Mouse (Mus musculus) MEL (cell line): ENCODE results near the gene Arl2bp. TPM values are rescaled to one million over a fixed set of nuclear protein-coding genes. Genes with fewer than 3 reads are reported as not detected.

Experiments used
- DNase-seq: peaks from one replicate; pipeline ENCODE4 v3.0.0; 2011; ENCODE audit warnings: low read depth, low spot score
- H3K27ac ChIP-seq: 2 replicates; pipeline ENCODE4 v1.5.1; 2012; ENCODE audit warnings: low read depth, mild to moderate bottlenecking, control low read depth, low read length, moderate library complexity; ENCODE audit not compliant: control insufficient read depth
- H3K27me3 ChIP-seq, 2 experiments: fragments of 150-350 bp in 1 of 2; sonication (generic) in 1 of 2; 2 replicates each; pipeline ENCODE4 v1.6.1; 2012; ENCODE audit warnings: low read length in 2 of 2, mild to moderate bottlenecking in 2 of 2, improper control_type of control experiment in 1 of 2, moderate library complexity in 1 of 2; ENCODE audit not compliant: insufficient read depth in 2 of 2, control insufficient read depth in 1 of 2
- H3K36me3 ChIP-seq, 2 experiments: 2 replicates each; pipeline ENCODE4 v1.6.1; 2012 to 2014; ENCODE audit warnings: low read length in 2 of 2, improper control_type of control experiment in 1 of 2, inconsistent platforms in 1 of 2, mild to moderate bottlenecking in 1 of 2; ENCODE audit not compliant: insufficient read depth in 2 of 2, control insufficient read depth in 1 of 2
- H3K4me1 ChIP-seq, 2 experiments: fragments of 150-350 bp in 1 of 2; sonication (generic) in 1 of 2; 2 replicates each; pipeline ENCODE4 v1.6.1; 2012; ENCODE audit warnings: low read length in 2 of 2, improper control_type of control experiment in 1 of 2, mild to moderate bottlenecking in 1 of 2; ENCODE audit not compliant: insufficient read depth in 2 of 2, control insufficient read depth in 1 of 2
- H3K4me3 ChIP-seq, 2 experiments: fragments of 150-350 bp in 1 of 2; sonication (generic) in 1 of 2; 2 replicates each; pipeline ENCODE4 v1.5.1; 2012; ENCODE audit warnings: low read depth in 2 of 2, low read length in 2 of 2, mild to moderate bottlenecking in 2 of 2, moderate library complexity in 2 of 2, control low read depth in 1 of 2, improper control_type of control experiment in 1 of 2; ENCODE audit not compliant: control insufficient read depth in 1 of 2, insufficient read depth in 1 of 2
- H3K79me2 ChIP-seq: 2 replicates; pipeline ENCODE4 v1.6.1; 2012; ENCODE audit warnings: mild to moderate bottlenecking, low read length, moderate library complexity; ENCODE audit not compliant: control insufficient read depth, poor library complexity, insufficient read depth
- H3K9ac ChIP-seq: 2 replicates; pipeline ENCODE4 v1.6.1; 2012; ENCODE audit warnings: low read depth, mild to moderate bottlenecking, control low read depth, low read length, moderate library complexity; ENCODE audit not compliant: control insufficient read depth, poor library complexity, severe bottlenecking
- H3K9me3 ChIP-seq: fragments of 150-350 bp; sonication (generic); replicated peaks from 2 replicates; pipeline ENCODE4 v1.6.1; 2012; ENCODE audit warnings: mild to moderate bottlenecking, low read length, improper control_type of control experiment, moderate library complexity; ENCODE audit not compliant: insufficient read depth
- BHLHE40 ChIP-seq: IDR thresholded peaks from 2 replicates; pipeline ENCODE4 v1.6.1; 2012; ENCODE audit warnings: low read depth, mild to moderate bottlenecking, inconsistent platforms, low read length, improper control_type of control experiment, borderline replicate concordance
- CTCF ChIP-seq, 3 experiments: IDR thresholded peaks in 2 of 3; conservative IDR thresholded peaks in 1 of 3; 2 replicates each; pipeline ENCODE4 v1.5.1; 2011 to 2012; ENCODE audit warnings: low read length in 3 of 3, low read depth in 2 of 3, mild to moderate bottlenecking in 2 of 3, improper control_type of control experiment in 1 of 3, inconsistent platforms in 1 of 3, mixed read lengths in 1 of 3, moderate library complexity in 1 of 3; ENCODE audit not compliant: control insufficient read depth in 1 of 3, insufficient read depth in 1 of 3, poor library complexity in 1 of 3, severe bottlenecking in 1 of 3
- ELF1 ChIP-seq: IDR thresholded peaks from 2 replicates; pipeline ENCODE4 v1.6.1; 2014; ENCODE audit warnings: low read depth, mild to moderate bottlenecking, inconsistent platforms, low read length, improper control_type of control experiment, moderate library complexity
- EP300 ChIP-seq, 2 experiments: IDR thresholded peaks; 2 replicates each; pipeline ENCODE4 v1.6.1; 2011; ENCODE audit warnings: improper control_type of control experiment in 2 of 2, low read length in 2 of 2, low read depth in 1 of 2, mild to moderate bottlenecking in 1 of 2
- ETS1 ChIP-seq: IDR thresholded peaks from 2 replicates; pipeline ENCODE4 v1.6.1; 2012; ENCODE audit warnings: low read depth, mild to moderate bottlenecking, inconsistent platforms, low read length, improper control_type of control experiment, moderate library complexity
- GABPA ChIP-seq: IDR thresholded peaks from 2 replicates; pipeline ENCODE4 v1.6.1; 2012; ENCODE audit warnings: low read depth, mild to moderate bottlenecking, inconsistent platforms, low read length, improper control_type of control experiment, moderate library complexity
- GATA1 ChIP-seq: IDR thresholded peaks from 2 replicates; pipeline ENCODE4 v1.6.1; 2011; ENCODE audit warnings: low read depth, low read length, improper control_type of control experiment
- HCFC1 ChIP-seq: IDR thresholded peaks from 2 replicates; pipeline ENCODE4 v1.6.1; 2012; ENCODE audit warnings: low read depth, mild to moderate bottlenecking, inconsistent platforms, low read length, improper control_type of control experiment, moderate library complexity
- JUND ChIP-seq: IDR thresholded peaks from 2 replicates; pipeline ENCODE4 v1.6.1; 2011; ENCODE audit warnings: low read depth, mild to moderate bottlenecking, improper control_type of control experiment, low read length
- MAFK ChIP-seq: IDR thresholded peaks from 2 replicates; pipeline ENCODE4 v1.6.1; 2011; ENCODE audit warnings: low read depth, mild to moderate bottlenecking, low read length, improper control_type of control experiment, borderline replicate concordance
- NRF1 ChIP-seq: IDR thresholded peaks from 2 replicates; pipeline ENCODE4 v1.6.1; 2014; ENCODE audit warnings: low read depth, mild to moderate bottlenecking, inconsistent platforms, low read length, improper control_type of control experiment, moderate library complexity; ENCODE audit not compliant: poor library complexity, insufficient read depth, severe bottlenecking
- POLR2AphosphoS5 ChIP-seq: IDR thresholded peaks from 2 replicates; pipeline ENCODE4 v1.6.1; 2012; ENCODE audit warnings: low read depth, borderline replicate concordance, mild to moderate bottlenecking, inconsistent platforms, low read length, moderate library complexity, mixed read lengths
- SIN3A ChIP-seq: IDR thresholded peaks from 2 replicates; pipeline ENCODE4 v1.6.1; 2012; ENCODE audit warnings: low read length, improper control_type of control experiment, inconsistent platforms
- SMC3 ChIP-seq: IDR thresholded peaks from 2 replicates; pipeline ENCODE4 v1.6.1; 2011; ENCODE audit warnings: low read depth, low read length, improper control_type of control experiment
- TBP ChIP-seq: IDR thresholded peaks from 2 replicates; pipeline ENCODE4 v1.8.0; 2011; ENCODE audit warnings: low read depth, low read length, improper control_type of control experiment
- UBTF ChIP-seq: IDR thresholded peaks from 2 replicates; pipeline ENCODE4 v1.6.1; 2012; ENCODE audit warnings: low read depth, mild to moderate bottlenecking, inconsistent platforms, low read length, improper control_type of control experiment, moderate library complexity, borderline replicate concordance; ENCODE audit not compliant: insufficient read depth
- USF1 ChIP-seq: IDR thresholded peaks from 2 replicates; pipeline ENCODE4 v1.6.1; 2014; ENCODE audit warnings: low read depth, mild to moderate bottlenecking, inconsistent platforms, low read length, improper control_type of control experiment, moderate library complexity
- ZC3H11A ChIP-seq: IDR thresholded peaks from 2 replicates; pipeline ENCODE4 v1.6.1; 2012; ENCODE audit warnings: low read depth, mild to moderate bottlenecking, inconsistent platforms, low read length, improper control_type of control experiment
- ZNF384 ChIP-seq: IDR thresholded peaks from 2 replicates; pipeline ENCODE4 v1.6.1; 2012; ENCODE audit warnings: low read depth, mild to moderate bottlenecking, inconsistent platforms, low read length, improper control_type of control experiment
- polyA plus RNA-seq, 2 experiments: library from polyadenylated mRNA; stranded (reverse) in 1 of 2; unstranded in 1 of 2; fragments of >175 nt in 1 of 2; fragments of >200 nt in 1 of 2; gene quantifications; 2 replicates each; pipeline versions ENCODE4 v1.2.1 to v1.2.4; 2012; ENCODE audit warnings: low replicate concordance in 2 of 2, low read depth in 1 of 2; ENCODE audit not compliant: insufficient read length in 2 of 2, insufficient read depth in 1 of 2, missing spikeins in 1 of 2
- total RNA-seq: library from RNA; depleted of rRNA; stranded (reverse); fragments of 300-350 nt; gene quantifications from 2 replicates; pipeline ENCODE4 v1.2.3, GENCODE M21; 2012

Arl2bp gene
- total and polyA plus RNA-seq, 3 experiments: 43.8 to 515 (median 96.1) TPM

DNA sequence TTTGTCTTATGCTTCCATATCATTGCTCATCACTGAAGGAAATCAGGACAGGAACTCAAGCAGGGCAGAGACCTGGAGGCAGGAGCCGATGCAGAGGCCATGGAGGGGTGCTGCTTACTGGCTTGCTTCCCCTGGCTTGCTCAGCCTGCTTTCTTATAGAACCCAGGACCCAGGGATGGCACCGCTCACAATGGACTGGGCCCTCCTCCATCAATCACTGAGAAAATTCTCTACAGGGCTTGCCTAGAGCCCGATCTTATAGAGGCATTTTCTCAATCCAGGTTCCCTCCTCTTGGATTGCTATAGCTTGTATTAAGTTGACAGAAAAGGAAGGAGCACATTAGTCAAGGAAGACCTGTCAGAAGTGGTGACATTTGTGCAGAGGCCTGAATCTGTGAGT, 30.2 kb downstream of the Arl2bp start:
- H3K9ac ChIP-seq: no peak overlapping the region
- no peak overlapping the region for H3K27ac ChIP-seq
- no peaks in the 10 kb centered on the region for H3K79me2 ChIP-seq
- no peaks in the 10 kb centered on the region for H3K36me3 ChIP-seq
- no peaks in the 10 kb centered on the region for H3K9me3 ChIP-seq
- H3K27me3 ChIP-seq: peaks cover 0 to 3% of the 10 kb centered on the region in 2 experiments; a peak in 3 of 4 replicates
- TF ChIP-seq GATA1 (no peak), EP300 (IDR thresholded peaks at IDR 0.05; ENCODE audit: low read depth in 1 of 2, low read length in 2 of 2) (no peak)
- H3K4me1 ChIP-seq: no peaks in the 10 kb centered on the region
- no peak for DNase-seq
- no peak overlapping the region for H3K4me3 ChIP-seq

DNA sequence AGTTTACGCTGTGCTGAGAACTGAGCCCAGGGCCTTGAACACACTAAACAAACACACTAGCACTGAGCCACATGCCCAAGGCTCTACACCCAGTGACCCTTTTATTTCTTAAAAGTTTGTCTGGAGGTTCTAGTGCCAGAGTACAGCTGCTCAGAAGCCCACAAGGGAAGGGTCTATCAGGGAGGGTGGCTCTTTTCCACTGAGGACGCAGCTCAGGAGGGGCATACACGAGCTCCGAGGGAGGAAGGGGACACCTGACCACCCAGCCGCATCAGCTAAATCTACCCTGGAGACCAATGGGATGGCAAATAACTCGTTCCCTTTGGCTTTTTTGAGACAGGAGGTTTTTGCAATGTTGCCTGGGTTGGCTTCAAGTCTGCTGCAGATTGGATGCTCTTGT, 31.6 kb downstream of the Arl2bp start:
- TF ChIP-seq JUND: no peak
- TF ChIP-seq MAFK: no peak
- TF ChIP-seq NRF1: no peak
- TF ChIP-seq HCFC1: no peak
- TF ChIP-seq ELF1: no peak
- TF ChIP-seq TBP: no peak
- TF ChIP-seq SMC3: no peak
- TF ChIP-seq ETS1: no peak
- TF ChIP-seq USF1: no peak
- no peak for TF ChIP-seq POLR2AphosphoS5
- TF ChIP-seq ZNF384: no peak
- TF ChIP-seq CTCF (IDR thresholded peaks at IDR 0.05 in 2 of 3, conservative IDR thresholded peaks at IDR 0.05 in 1 of 3; ENCODE audit: control insufficient read depth in 1 of 3, insufficient read depth in 1 of 3, low read depth in 2 of 3, low read length in 3 of 3, poor library complexity in 1 of 3, severe bottlenecking in 1 of 3): no peak
- no peak for TF ChIP-seq SIN3A
- TF ChIP-seq UBTF: no peak
- TF ChIP-seq ZC3H11A: no peak
- TF ChIP-seq GABPA: no peak
- no peak for TF ChIP-seq BHLHE40
- no peaks in the 10 kb centered on the region for H3K79me2 ChIP-seq
- H3K9me3 ChIP-seq: no peaks in the 10 kb centered on the region
- H3K9ac ChIP-seq: no peak overlapping the region
- H3K4me3 ChIP-seq: no peak overlapping the region
- no peaks in the 10 kb centered on the region; a peak in 2 of 4 replicates for H3K27me3 ChIP-seq
- no peaks in the 10 kb centered on the region for H3K36me3 ChIP-seq
- DNase-seq: no peak
- peaks cover 0 to 4% of the 10 kb centered on the region in 2 experiments; a peak in 1 of 4 replicates for H3K4me1 ChIP-seq
- no peak overlapping the region for H3K27ac ChIP-seq
